Mouse (Mus musculus) cortical plate, adult 2 months (tissue): Measurements from ENCODE around the gene Dnajc24.

ENCODE experiments used
- CTCF ChIP-seq: fragments of 200-500 bp; IDR thresholded peaks from 2 replicates; pipeline ENCODE4 v1.5.1; 2011; ENCODE audit warnings: mild to moderate bottlenecking, control low read depth, low read length; ENCODE audit not compliant: insufficient read depth; ENCODE audit errors: extremely low read depth
- POLR2A ChIP-seq: fragments of 200-500 bp; IDR thresholded peaks from 2 replicates; pipeline ENCODE4 v1.6.1; 2011; ENCODE audit warnings: mild to moderate bottlenecking, low read length, control low read depth; ENCODE audit not compliant: insufficient read depth; ENCODE audit errors: extremely low read depth

GRCm38 (mm10) chr2:105987999-105988398 lies 15.3 kb downstream of the Dnajc24 start:
- TF ChIP-seq POLR2A (no peak), CTCF (no peak)
